Mouse (Mus musculus) mature B cell (primary cell): Measurements from ENCODE around the gene Boc.

Source experiments
- in situ Hi-C: fragments of 300-500 bp; cut with MboI; formaldehyde crosslinking; loops from 2 replicates; pipeline ENCODE4 v1.14.3; 2019

Gene Boc

GRCm38 (mm10) chr16:44552726-44553125 is 6.0 kb downstream of the Boc start:
- in situ Hi-C loops = no loop called here

GRCm38 (mm10) chr16:44552036-44552435 is 6.7 kb downstream of the Boc start:
- in situ Hi-C loops = no loop called here

GRCm38 (mm10) chr16:44551491-44551890 is 7.2 kb downstream of the Boc start:
- in situ Hi-C loops = no loop called here

- in situ Hi-C loops = no loop called here
These were observed 7.9 kb downstream of the Boc start for GRCm38 (mm10) chr16:44550843-44551242.

GRCm38 (mm10) chr16:44549867-44550679 is 8.6 kb downstream of the Boc start:
- in situ Hi-C loops = no loop called here

- in situ Hi-C loops = no loop called here
These were observed 9.3 kb downstream of the Boc start for GRCm38 (mm10) chr16:44549381-44549780.

- in situ Hi-C loops = no loop called here
These were observed 10.7 kb downstream of the Boc start for GRCm38 (mm10) chr16:44547976-44548375.

- in situ Hi-C loops = no loop called here
These were observed 11.9 kb downstream of the Boc start for GRCm38 (mm10) chr16:44546831-44547230.

GRCm38 (mm10) chr16:44545939-44546338 is 12.8 kb downstream of the Boc start:
- in situ Hi-C loops = no loop called here

- in situ Hi-C loops = no loop called here
These were observed 13.5 kb downstream of the Boc start for GRCm38 (mm10) chr16:44545153-44545552.

- in situ Hi-C loops = no loop called here
These were observed 15.6 kb downstream of the Boc start for GRCm38 (mm10) chr16:44543098-44543497.

GRCm38 (mm10) chr16:44542029-44542690 is 16.5 kb downstream of the Boc start:
- in situ Hi-C loops = no loop called here

- in situ Hi-C loops = no loop called here
These were observed 19.1 kb downstream of the Boc start for GRCm38 (mm10) chr16:44539611-44540010.

GRCm38 (mm10) chr16:44538401-44539395 is 20.0 kb downstream of the Boc start:
- in situ Hi-C loops = no loop called here

- in situ Hi-C loops = no loop called here
These were observed 24.6 kb downstream of the Boc start for GRCm38 (mm10) chr16:44534122-44534521.

GRCm38 (mm10) chr16:44533522-44533921 is 25.2 kb downstream of the Boc start:
- in situ Hi-C loops = no loop called here

GRCm38 (mm10) chr16:44532851-44533250 is 25.8 kb downstream of the Boc start:
- in situ Hi-C loops = no loop called here

GRCm38 (mm10) chr16:44531239-44531797 is 27.4 kb downstream of the Boc start:
- in situ Hi-C loops = no loop called here

- in situ Hi-C loops = no loop called here
These were observed 27.9 kb downstream of the Boc start for GRCm38 (mm10) chr16:44530829-44531228.

GRCm38 (mm10) chr16:44530191-44530590 is 28.5 kb downstream of the Boc start:
- in situ Hi-C loops = no loop called here

GRCm38 (mm10) chr16:44529691-44530090 is 29.0 kb downstream of the Boc start:
- in situ Hi-C loops = no loop called here

GRCm38 (mm10) chr16:44528955-44529354 is 29.7 kb downstream of the Boc start:
- in situ Hi-C loops = no loop called here
